Mouse (Mus musculus) lung, adult 2 months (tissue): Measurements from ENCODE around the gene Cpeb4.

Experiments used
- CTCF ChIP-seq: fragments of 200-500 bp; IDR thresholded peaks from 2 replicates; pipeline ENCODE4 v1.5.1; 2011; ENCODE audit warnings: mild to moderate bottlenecking, low read length, control low read depth; ENCODE audit not compliant: insufficient read depth
- POLR2A ChIP-seq: fragments of 200-500 bp; IDR thresholded peaks from 2 replicates; pipeline ENCODE4 v1.6.1; 2011; ENCODE audit warnings: low read depth, mild to moderate bottlenecking, control low read depth, low read length, borderline replicate concordance; ENCODE audit errors: extremely low read depth

DNA sequence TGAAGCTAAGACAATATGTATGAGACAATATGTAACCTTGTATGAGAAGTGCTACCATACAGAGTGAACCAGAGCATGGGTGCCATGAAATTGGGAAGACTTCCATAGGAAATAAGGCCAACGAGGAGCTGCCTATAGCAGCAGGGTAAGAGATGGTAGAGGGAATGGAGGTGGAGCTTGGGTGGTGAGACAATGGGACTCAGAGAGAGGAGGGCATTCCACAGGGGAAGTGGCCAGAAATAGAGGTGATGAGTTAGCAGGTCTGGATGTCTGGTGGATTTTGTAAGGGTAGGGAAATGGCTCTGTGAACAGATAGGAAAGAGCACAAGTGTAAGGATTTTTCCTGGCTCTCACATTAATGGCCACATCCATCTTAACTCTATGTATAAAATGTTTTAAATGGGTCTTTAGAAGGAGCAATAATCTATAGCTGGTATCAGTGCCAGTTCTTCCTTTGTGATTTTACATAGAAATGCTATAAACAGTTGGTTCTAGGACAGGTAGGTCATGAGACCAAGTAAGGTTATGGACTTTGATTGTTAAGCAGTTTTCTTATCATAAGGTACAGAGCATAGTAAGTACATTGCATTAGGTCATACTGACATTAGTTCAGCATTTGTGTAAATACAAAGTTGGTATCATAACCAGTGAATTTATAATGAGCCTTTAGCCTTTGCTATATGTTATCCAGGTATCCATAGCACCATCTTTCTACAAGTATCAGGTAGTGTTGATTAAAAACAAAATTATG, 30.4 kb downstream of the Cpeb4 start:
- no peak for TF ChIP-seq POLR2A
- TF ChIP-seq CTCF: no peak
